Mouse (Mus musculus): ENCODE data around the gene Kcnb1.

- no peak for TF ChIP-seq CTCF (IDR thresholded peaks at IDR 0.05; ENCODE audit: low read depth)
- no peak for TF ChIP-seq EP300 (IDR thresholded peaks at IDR 0.05; ENCODE audit: low read depth)
Observed at GRCm38 (mm10) chr2:167122737-167123136, 67.2 kb downstream of the Kcnb1 start.
